In genomic region chr1:156616989-156617598, GRCm38 (mm10) we compare ENCODE assay signal across 9 mouse cellular contexts. TPM values are rescaled to one million over a fixed set of nuclear protein-coding genes. Genes with fewer than 3 reads are reported as not detected.
DNase-seq lines count a peak whose midpoint lies in the region; ATAC-seq and TF ChIP-seq lines count a peak whose summit lies in the region.
"Had no signal": no experiment of that assay in that cellular context is flagged by ENCODE, and none has a peak within 500 bp of the region (broad histone marks: within the 10 kb centered on the region; RNA-seq: fewer than 3 reads in every experiment).

No protein-coding gene starts in this region.

- no peak for TF ChIP-seq POLR2A in MEL (IDR thresholded peaks at IDR 0.05; ENCODE audit: control insufficient read depth in 1 of 2, insufficient read depth in 1 of 2, low read depth in 1 of 2, low read length in 2 of 2, poor library complexity in 1 of 2)

- H3K9me3 ChIP-seq in kidney, postnatal 0 days (replicated peaks; ENCODE audit: low read length) = no peaks in the 10 kb centered on the region
- H3K9me3 ChIP-seq in MEL (replicated peaks; ENCODE audit: insufficient read depth, low read length) = no peaks in the 10 kb centered on the region
- no peaks in the 10 kb centered on the region for H3K9me3 ChIP-seq in heart, embryonic 11.5 days (replicated peaks; ENCODE audit: control insufficient read depth, low read length)
- H3K9me3 ChIP-seq: limb, embryonic 12.5 days had no signal

- H3K4me1 ChIP-seq in kidney, postnatal 0 days (replicated peaks; ENCODE audit: insufficient read depth, low read length) = peaks cover 12% of the 10 kb centered on the region
- peaks cover 6 to 17% of the 10 kb centered on the region in 2 experiments; a peak in 3 of 4 replicates for H3K4me1 ChIP-seq in MEL (ENCODE audit: control insufficient read depth in 1 of 2, insufficient read depth in 2 of 2, low read length in 2 of 2)
- H3K4me1 ChIP-seq in heart, embryonic 11.5 days (ENCODE audit: control insufficient read depth, insufficient read depth, low read length) = peaks cover 31% of the 10 kb centered on the region

- no peak for TF ChIP-seq EP300 in MEL (IDR thresholded peaks at IDR 0.05; ENCODE audit: low read depth in 1 of 2, low read length in 2 of 2)

- peaks cover 12% of the 10 kb centered on the region for H3K79me2 ChIP-seq in MEL (ENCODE audit: control insufficient read depth, insufficient read depth, low read length, poor library complexity)

- H3K36me3 ChIP-seq in kidney, postnatal 0 days (ENCODE audit: insufficient read depth, low read length) = no peaks in the 10 kb centered on the region
- peaks cover 0 to 14% of the 10 kb centered on the region in 2 experiments; a peak in 2 of 4 replicates for H3K36me3 ChIP-seq in MEL (ENCODE audit: control insufficient read depth in 1 of 2, insufficient read depth in 2 of 2, low read length in 2 of 2)
- H3K36me3 ChIP-seq in heart, embryonic 11.5 days (ENCODE audit: control insufficient read depth, insufficient read depth, low read length) = no peaks in the 10 kb centered on the region

- peak overlapping the region; percentile 27; the same call in 1 of the 2 replicates for H3K27ac ChIP-seq in kidney, postnatal 0 days
- no peak overlapping the region for H3K27ac ChIP-seq in MEL (ENCODE audit: control insufficient read depth, low read depth, low read length)
- peak overlapping the region; percentile 62 for H3K27ac ChIP-seq in heart, embryonic 11.5 days (ENCODE audit: low read depth, low read length)
- H3K27ac ChIP-seq: limb, embryonic 12.5 days had no signal

- WGBS in kidney, postnatal 0 days = 45% methylated on average over 12 of the region's 12 CpGs
- WGBS in heart, embryonic 11.5 days (ENCODE audit: insufficient replicate concordance) = 47% methylated on average over 12 of the region's 12 CpGs

- no peak for ATAC-seq in kidney, postnatal 0 days (replicated peaks; ENCODE audit: low FRiP score, low read depth)
- ATAC-seq in heart, embryonic 11.5 days (replicated peaks; ENCODE audit: insufficient number of reproducible peaks, low FRiP score, low TSS enrichment) = no peak
- ATAC-seq in megakaryocyte progenitor cell, adult 5-6 weeks (replicated peaks; ENCODE audit: poor library complexity) = 0 out of 2 replicates have a peak, but pooled peaks have one; percentile 22

- DNase-seq in kidney, postnatal 0 days (ENCODE audit: low spot score) = no peak
- DNase-seq in kidney, postnatal 10 days = no peak
- peak; percentile 32 for DNase-seq in MEL (ENCODE audit: low read depth, low spot score)
- DNase-seq in layer of hippocampus, postnatal 36 days = no peak
- DNase-seq in layer of hippocampus, adult 9-11 months = no peak
- no peak for DNase-seq in gastrocnemius, postnatal 4 days (ENCODE audit: low spot score in 2 of 2)

- no peak overlapping the region for H3K9ac ChIP-seq in kidney, postnatal 0 days (ENCODE audit: low read depth, low read length)
- H3K9ac ChIP-seq in MEL (ENCODE audit: control insufficient read depth, low read depth, low read length, poor library complexity, severe bottlenecking) = no peak overlapping the region
- no peak overlapping the region for H3K9ac ChIP-seq in heart, embryonic 11.5 days (ENCODE audit: low read depth, low read length)
- H3K9ac ChIP-seq: limb, embryonic 12.5 days had no signal

- no peaks in the 10 kb centered on the region for H3K27me3 ChIP-seq in kidney, postnatal 0 days (ENCODE audit: insufficient read depth, low read length)
- no peaks in the 10 kb centered on the region for H3K27me3 ChIP-seq in MEL (ENCODE audit: control insufficient read depth in 1 of 2, insufficient read depth in 2 of 2, low read length in 2 of 2)
- no peaks in the 10 kb centered on the region for H3K27me3 ChIP-seq in heart, embryonic 11.5 days (ENCODE audit: control insufficient read depth, insufficient read depth, low read length)
- H3K27me3 ChIP-seq: limb, embryonic 12.5 days had no signal

- H3K4me3 ChIP-seq in kidney, postnatal 0 days (replicated peaks; ENCODE audit: low read depth, low read length) = no peak overlapping the region
- H3K4me3 ChIP-seq in MEL (ENCODE audit: control insufficient read depth in 1 of 2, insufficient read depth in 1 of 2, low read depth in 2 of 2, low read length in 2 of 2) = no peak overlapping the region
- 0 out of 2 replicates have a peak overlapping the region, but pooled peaks have one; percentile 10 for H3K4me3 ChIP-seq in heart, embryonic 11.5 days (ENCODE audit: low read depth, low read length)
- H3K4me3 ChIP-seq: limb, embryonic 12.5 days had no signal

- no peak for TF ChIP-seq RAD21 in MEL (IDR thresholded peaks at IDR 0.05; ENCODE audit: low read depth, low read length)

- no peak for TF ChIP-seq CTCF in kidney, postnatal 0 days (IDR thresholded peaks at IDR 0.05; ENCODE audit: low read depth)
- no peak for TF ChIP-seq CTCF in MEL (IDR thresholded peaks at IDR 0.05 in 2 of 3, conservative IDR thresholded peaks at IDR 0.05 in 1 of 3; ENCODE audit: control insufficient read depth in 1 of 3, insufficient read depth in 1 of 3, low read depth in 2 of 3, low read length in 3 of 3, poor library complexity in 1 of 3, severe bottlenecking in 1 of 3)

- H3K4me2 ChIP-seq in kidney, postnatal 0 days (ENCODE audit: low read length) = peak overlapping the region; percentile 2; the same call in 1 of the 2 replicates
- H3K4me2 ChIP-seq in heart, embryonic 11.5 days = peak overlapping the region; percentile 42
- H3K4me2 ChIP-seq: limb, embryonic 12.5 days had no signal

TF ChIP-seq in MEL, 35 proteins besides CTCF, POLR2A, EP300 and RAD21:
- TF ChIP-seq CHD1 (IDR thresholded peaks at IDR 0.05; ENCODE audit: low read depth, low read length) (no peak), MAZ (IDR thresholded peaks at IDR 0.05; ENCODE audit: low read depth, low read length) (no peak), ETS1 (IDR thresholded peaks at IDR 0.05; ENCODE audit: low read depth, low read length) (no peak), NRF1 (IDR thresholded peaks at IDR 0.05; ENCODE audit: insufficient read depth, low read depth, low read length, poor library complexity, severe bottlenecking) (no peak), MXI1 (IDR thresholded peaks at IDR 0.05; ENCODE audit: low read depth, low read length) (no peak), RCOR1 (IDR thresholded peaks at IDR 0.05; ENCODE audit: low read depth, low read length) (no peak), ELF1 (IDR thresholded peaks at IDR 0.05; ENCODE audit: low read depth, low read length) (no peak), NELFE (IDR thresholded peaks at IDR 0.05; ENCODE audit: low read depth, low read length) (no peak), GABPA (IDR thresholded peaks at IDR 0.05; ENCODE audit: low read depth, low read length) (no peak), GATA1 (IDR thresholded peaks at IDR 0.05; ENCODE audit: low read depth, low read length) (no peak), MAFK (IDR thresholded peaks at IDR 0.05; ENCODE audit: borderline replicate concordance, low read depth, low read length) (no peak), MYC (IDR thresholded peaks at IDR 0.05; ENCODE audit: low read depth, low read length) (no peak), TAL1 (IDR thresholded peaks at IDR 0.05; ENCODE audit: low read length) (no peak), MYB (IDR thresholded peaks at IDR 0.05; ENCODE audit: low read depth, low read length) (no peak), SMC3 (IDR thresholded peaks at IDR 0.05; ENCODE audit: low read depth, low read length) (no peak), E2F4 (IDR thresholded peaks at IDR 0.05; ENCODE audit: borderline replicate concordance, low read depth, low read length) (no peak), MAX (IDR thresholded peaks at IDR 0.05; ENCODE audit: low read length) (no peak), UBTF (IDR thresholded peaks at IDR 0.05; ENCODE audit: borderline replicate concordance, insufficient read depth, low read depth, low read length) (no peak), POLR2AphosphoS2 (IDR thresholded peaks at IDR 0.05; ENCODE audit: low read length) (no peak)

RNA-seq across cellular contexts. Expression of gene Tor3a, which starts 57.1 kb away (rescaled TPM):
- 18.3 and 19.9 TPM in 2 replicates for polyA plus RNA-seq in kidney, postnatal 0 days (2015; fragmentation: Nextera tagmentation; extraction: Ambion mirVana)
- 6.7 and 7.1 TPM in 2 replicates for total RNA-seq in MEL (2012; rRNA removed)
- 1 to 10 TPM in 1 of 2 experiments, not detected in 1; 9.4 TPM for polyA plus RNA-seq in MEL (2012; ENCODE audit: insufficient read depth in 1 of 2, insufficient read length in 2 of 2, low read depth in 1 of 2, low replicate concordance in 2 of 2, missing spikeins in 1 of 2)
- polyA plus RNA-seq in heart, embryonic 11.5 days (2014; fragmentation: Nextera tagmentation; extraction: Ambion mirVana) = 4.5 and 5.5 TPM in 2 replicates
- 15.4 and 17.0 TPM in 2 replicates for total RNA-seq in megakaryocyte progenitor cell, adult 5-6 weeks (2015)
- total RNA-seq in megakaryocyte progenitor cell, adult 5-6 weeks (2017) = 22.6 and 24.6 TPM in 2 replicates
- total RNA-seq in layer of hippocampus, postnatal 36 days (2021) = 1 to 10 TPM; 5.9 to 7.1 TPM
- total RNA-seq in gastrocnemius, postnatal 4 days (2021) = 1 to 10 TPM; 6.8 to 8.0 TPM

RNA-seq across cellular contexts. Expression of gene Abl2, which starts 58.5 kb away (rescaled TPM):
- polyA plus RNA-seq in kidney, postnatal 0 days (2015; fragmentation: Nextera tagmentation; extraction: Ambion mirVana) = 2.4 and 3.0 TPM in 2 replicates
- total RNA-seq in MEL (2012; rRNA removed) = 13.8 and 16.0 TPM in 2 replicates
- 10 to 100 TPM in 1 of 2 experiments, not detected in 1; 17.5 TPM for polyA plus RNA-seq in MEL (2012; ENCODE audit: insufficient read depth in 1 of 2, insufficient read length in 2 of 2, low read depth in 1 of 2, low replicate concordance in 2 of 2, missing spikeins in 1 of 2)
- polyA plus RNA-seq in heart, embryonic 11.5 days (2014; fragmentation: Nextera tagmentation; extraction: Ambion mirVana) = 3.5 and 5.2 TPM in 2 replicates
- total RNA-seq in megakaryocyte progenitor cell, adult 5-6 weeks (2015) = 7.8 and 10.4 TPM in 2 replicates
- 14.0 and 14.5 TPM in 2 replicates for total RNA-seq in megakaryocyte progenitor cell, adult 5-6 weeks (2017)
- total RNA-seq in layer of hippocampus, postnatal 36 days (2021) = 10 to 100 TPM; 89.1 to 89.3 TPM
- total RNA-seq in gastrocnemius, postnatal 4 days (2021) = 10 to 100 TPM; 21.0 to 22.3 TPM
